Mouse (Mus musculus) embryonic fibroblast, embryonic 13.5 days (primary cell): ENCODE data around the gene Suclg2.

Source experiments
- CTCF ChIP-seq: IDR thresholded peaks from 2 replicates; pipeline ENCODE4 v1.5.1; 2011; ENCODE audit warnings: mild to moderate bottlenecking, control low read depth, low read length, moderate library complexity, borderline replicate concordance; ENCODE audit not compliant: insufficient read depth
- POLR2A ChIP-seq: IDR thresholded peaks from 2 replicates; pipeline ENCODE4 v1.6.1; 2011; ENCODE audit warnings: low read depth, mild to moderate bottlenecking, control low read depth, low read length, moderate library complexity

DNA sequence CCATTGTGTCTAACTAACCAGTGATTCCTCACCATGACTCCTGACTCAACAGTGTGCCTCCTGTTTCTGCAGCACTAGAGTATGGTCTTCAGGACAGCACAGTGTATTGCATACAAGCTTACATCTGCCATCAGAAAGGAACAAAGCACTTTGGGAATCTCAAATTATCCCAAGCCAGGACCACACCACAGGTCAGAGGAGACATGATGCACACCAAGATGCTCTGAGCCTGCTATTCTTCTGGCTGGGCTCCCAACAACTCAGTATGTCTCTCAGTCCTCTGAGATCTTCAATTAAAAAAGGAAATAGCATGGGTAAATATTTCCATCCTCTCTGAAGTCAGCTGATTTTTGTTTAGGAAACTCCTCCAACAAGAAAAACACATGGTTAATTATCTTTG is 172.9 kb downstream of the Suclg2 start:
- TF ChIP-seq CTCF (no peak), POLR2A (no peak)
